Mouse (Mus musculus): ENCODE results near the gene Gm973. TPM values are rescaled to one million over a fixed set of nuclear protein-coding genes. Genes with fewer than 3 reads are reported as not detected.
"Not testable (repeated sequence)": the region's sequence is repeated elsewhere in the genome, so short reads cannot be mapped to it uniquely, and the experiment has no call there.

Gm973 gene
- polyA plus RNA-seq, 1 experiment from 2014 or later, result 1.2 TPM

- H3K9me3 ChIP-seq; H3K27me3 ChIP-seq (replicated peaks; ENCODE audit: low read depth, poor library complexity, severe bottlenecking); H3K4me3 ChIP-seq; H3K27ac ChIP-seq (replicated peaks); DNase-seq (ENCODE audit: low spot score); H3K36me3 ChIP-seq (replicated peaks): not testable (repeated sequence)
- 91% methylated on average over 6 of the region's 6 CpGs for WGBS
- H3K4me1 ChIP-seq, result peaks cover 23% of the 10 kb centered on the region
Observed at GRCm38 (mm10) chr1:59630356-59630755, 114.3 kb downstream of the Gm973 start.

GRCm38 (mm10) chr1:59631986-59632659 lies 116.1 kb downstream of the Gm973 start:
- DNase-seq (ENCODE audit: low spot score), result no peak
- no peaks in the 10 kb centered on the region for H3K27me3 ChIP-seq (replicated peaks; ENCODE audit: low read depth, poor library complexity, severe bottlenecking)
- H3K27ac ChIP-seq (replicated peaks), result peak overlapping the region; percentile 10; the same call in 1 of the 2 replicates
- 82% methylated on average over 5 of the region's 5 CpGs for WGBS
- H3K4me3 ChIP-seq, result no peak overlapping the region
- no peaks in the 10 kb centered on the region for H3K9me3 ChIP-seq
- H3K36me3 ChIP-seq (replicated peaks), result no peaks in the 10 kb centered on the region
- H3K4me1 ChIP-seq, result peaks cover 23% of the 10 kb centered on the region

GRCm38 (mm10) chr1:59633056-59633455 lies 117.0 kb downstream of the Gm973 start:
- peak overlapping the region; percentile 60 for H3K27ac ChIP-seq (replicated peaks)
- H3K27me3 ChIP-seq (replicated peaks; ENCODE audit: low read depth, poor library complexity, severe bottlenecking), result no peaks in the 10 kb centered on the region
- WGBS, result 27% methylated on average over 6 of the region's 6 CpGs
- H3K4me1 ChIP-seq, result peaks cover 23% of the 10 kb centered on the region
- no peaks in the 10 kb centered on the region for H3K9me3 ChIP-seq
- no peak overlapping the region for H3K4me3 ChIP-seq
- no peaks in the 10 kb centered on the region for H3K36me3 ChIP-seq (replicated peaks)
- peak; percentile 34 for DNase-seq (ENCODE audit: low spot score)

- H3K36me3 ChIP-seq (replicated peaks), result peaks cover 22% of the 10 kb centered on the region
- H3K4me1 ChIP-seq, result peaks cover 18% of the 10 kb centered on the region
- H3K27ac ChIP-seq (replicated peaks), result no peak overlapping the region
- H3K9me3 ChIP-seq, result no peaks in the 10 kb centered on the region
- whole genome bisulfite sequencing, result 63% methylated on average over 1 of the region's 1 CpGs
- H3K4me3 ChIP-seq, result no peak overlapping the region
- H3K27me3 ChIP-seq (replicated peaks; ENCODE audit: low read depth, poor library complexity, severe bottlenecking), result no peaks in the 10 kb centered on the region
- no peak for DNase-seq (ENCODE audit: low spot score)
Observed at GRCm38 (mm10) chr1:59636349-59636748, 120.3 kb downstream of the Gm973 start.

- no peak for DNase-seq (ENCODE audit: low spot score)
- Histone ChIP-seq H3K4me1 (peaks cover 8% of the 10 kb centered on the region), H3K4me3 (no peak overlapping the region), H3K27ac (replicated peaks) (no peak overlapping the region), H3K27me3 (replicated peaks; ENCODE audit: low read depth, poor library complexity, severe bottlenecking) (no peaks in the 10 kb centered on the region), H3K9me3 (no peaks in the 10 kb centered on the region), H3K36me3 (replicated peaks) (peaks cover 43% of the 10 kb centered on the region)
- 84% methylated on average over 3 of the region's 3 CpGs for WGBS
Observed at GRCm38 (mm10) chr1:59638371-59638770, 122.3 kb downstream of the Gm973 start.

- peaks cover 71% of the 10 kb centered on the region for H3K36me3 ChIP-seq (replicated peaks)
- H3K4me3 ChIP-seq, result no peak overlapping the region
- H3K27ac ChIP-seq (replicated peaks), result no peak overlapping the region
- DNase-seq (ENCODE audit: low spot score), result no peak
- H3K4me1 ChIP-seq, result no peaks in the 10 kb centered on the region
- H3K9me3 ChIP-seq, result no peaks in the 10 kb centered on the region
- 93% methylated on average over 1 of the region's 1 CpGs for WGBS
- no peaks in the 10 kb centered on the region for H3K27me3 ChIP-seq (replicated peaks; ENCODE audit: low read depth, poor library complexity, severe bottlenecking)
Observed at GRCm38 (mm10) chr1:59642488-59642887, 126.4 kb downstream of the Gm973 start.

- H3K9me3 ChIP-seq; DNase-seq (ENCODE audit: low spot score); H3K4me1 ChIP-seq; H3K27me3 ChIP-seq (replicated peaks; ENCODE audit: low read depth, poor library complexity, severe bottlenecking); H3K4me3 ChIP-seq; H3K27ac ChIP-seq (replicated peaks): not testable (repeated sequence)
- H3K36me3 ChIP-seq (replicated peaks), result peaks cover 82% of the 10 kb centered on the region
- WGBS, result 94% methylated on average over 2 of the region's 2 CpGs
Observed at GRCm38 (mm10) chr1:59646502-59646901, 130.4 kb downstream of the Gm973 start.

- no peaks in the 10 kb centered on the region for H3K9me3 ChIP-seq
- DNase-seq (ENCODE audit: low spot score), result no peak
- H3K27ac ChIP-seq (replicated peaks), result no peak overlapping the region
- no peak overlapping the region for H3K4me3 ChIP-seq
- WGBS, result 91% methylated on average over 3 of the region's 3 CpGs
- H3K4me1 ChIP-seq, result no peaks in the 10 kb centered on the region
- no peaks in the 10 kb centered on the region for H3K27me3 ChIP-seq (replicated peaks; ENCODE audit: low read depth, poor library complexity, severe bottlenecking)
- H3K36me3 ChIP-seq (replicated peaks), result peaks cover 82% of the 10 kb centered on the region
Observed at GRCm38 (mm10) chr1:59651201-59651819, 135.2 kb downstream of the Gm973 start.

- no peak overlapping the region for H3K4me3 ChIP-seq
- WGBS, result 94% methylated on average over 3 of the region's 3 CpGs
- no peaks in the 10 kb centered on the region for H3K27me3 ChIP-seq (replicated peaks; ENCODE audit: low read depth, poor library complexity, severe bottlenecking)
- no peak for DNase-seq (ENCODE audit: low spot score)
- no peak overlapping the region for H3K27ac ChIP-seq (replicated peaks)
- peaks cover 66% of the 10 kb centered on the region for H3K36me3 ChIP-seq (replicated peaks)
- no peaks in the 10 kb centered on the region for H3K9me3 ChIP-seq
- no peaks in the 10 kb centered on the region for H3K4me1 ChIP-seq
Observed at GRCm38 (mm10) chr1:59653243-59653911, 137.3 kb downstream of the Gm973 start.

GRCm38 (mm10) chr1:59656244-59657171 lies 140.4 kb downstream of the Gm973 start:
- 93% methylated on average over 7 of the region's 7 CpGs for WGBS
- Histone ChIP-seq H3K4me3 (no peak overlapping the region), H3K27ac (replicated peaks) (no peak overlapping the region), H3K9me3 (no peaks in the 10 kb centered on the region), H3K36me3 (replicated peaks) (peaks cover 50% of the 10 kb centered on the region), H3K27me3 (replicated peaks; ENCODE audit: low read depth, poor library complexity, severe bottlenecking) (no peaks in the 10 kb centered on the region), H3K4me1 (no peaks in the 10 kb centered on the region)
- no peak for DNase-seq (ENCODE audit: low spot score)

GRCm38 (mm10) chr1:59663456-59664135 lies 147.5 kb downstream of the Gm973 start:
- H3K36me3 ChIP-seq (replicated peaks), result peaks cover 21% of the 10 kb centered on the region
- no peak for DNase-seq (ENCODE audit: low spot score)
- 80% methylated on average over 3 of the region's 3 CpGs for WGBS
- H3K27ac ChIP-seq (replicated peaks), result no peak overlapping the region
- H3K27me3 ChIP-seq (replicated peaks; ENCODE audit: low read depth, poor library complexity, severe bottlenecking), result no peaks in the 10 kb centered on the region
- H3K4me1 ChIP-seq, result 0 out of 2 replicates have a peak, but pooled peaks cover 4% of the 10 kb centered on the region
- no peak overlapping the region for H3K4me3 ChIP-seq
- H3K9me3 ChIP-seq, result no peaks in the 10 kb centered on the region

GRCm38 (mm10) chr1:59668871-59669270 lies 152.8 kb downstream of the Gm973 start:
- DNase-seq (ENCODE audit: low spot score), result no peak
- WGBS, result 91% methylated on average over 2 of the region's 2 CpGs
- Histone ChIP-seq H3K9me3 (no peaks in the 10 kb centered on the region), H3K27ac (replicated peaks) (no peak overlapping the region), H3K4me3 (peak overlapping the region; percentile 95), H3K27me3 (replicated peaks; ENCODE audit: low read depth, poor library complexity, severe bottlenecking) (no peaks in the 10 kb centered on the region), H3K4me1 (peaks cover 19% of the 10 kb centered on the region), H3K36me3 (replicated peaks) (peaks cover 21% of the 10 kb centered on the region)

Data from embryonic facial prominence, embryonic 10.5 days (tissue).